Mouse (Mus musculus) midbrain, embryonic 14.5 days (tissue): ENCODE data around the gene Wnk4. TPM values are rescaled to one million over a fixed set of nuclear protein-coding genes. Genes with fewer than 3 reads are reported as not detected.

Experiments used
- ATAC-seq: fragments of 200-750 bp; cut with Nextera tagmentation; 2 replicates; pipeline ENCODE4 v1.8.0; 2017; ENCODE audit warnings: moderate number of reproducible peaks, moderate library complexity; ENCODE audit not compliant: low FRiP score, low TSS enrichment
- DNase-seq: peaks from one replicate; pipeline ENCODE4 v3.0.0-alpha.2; 2015
- H3K27ac ChIP-seq: fragments of 300-500 bp; sonication (generic); replicated peaks from 2 replicates; pipeline ENCODE4 v1.5.1; 2014; ENCODE audit warnings: mild to moderate bottlenecking, low read depth, low read length, moderate library complexity
- H3K27me3 ChIP-seq: fragments of 300-500 bp; sonication (generic); 2 replicates; pipeline ENCODE4 v1.6.1; 2014; ENCODE audit warnings: low read length, control low read depth, mixed read lengths; ENCODE audit not compliant: control insufficient read depth, insufficient read depth
- H3K36me3 ChIP-seq: fragments of 300-500 bp; sonication (generic); 2 replicates; pipeline ENCODE4 v1.6.1; 2014; ENCODE audit warnings: low read length, control low read depth; ENCODE audit not compliant: control insufficient read depth, insufficient read depth
- H3K4me1 ChIP-seq: fragments of 300-500 bp; sonication (generic); 2 replicates; pipeline ENCODE4 v1.6.1; 2014; ENCODE audit warnings: mild to moderate bottlenecking, antibody characterized with exemption, low read length, control low read depth; ENCODE audit not compliant: control insufficient read depth, insufficient read depth
- H3K4me2 ChIP-seq: fragments of 300-500 bp; sonication (generic); 2 replicates; pipeline ENCODE4 v1.6.1; 2014; ENCODE audit warnings: mild to moderate bottlenecking, low read length, moderate library complexity
- H3K4me3 ChIP-seq: fragments of 300-500 bp; sonication (generic); replicated peaks from 2 replicates; pipeline ENCODE4 v1.5.1; 2014; ENCODE audit warnings: low read depth, low read length
- H3K9ac ChIP-seq: fragments of 300-500 bp; sonication (generic); replicated peaks from 2 replicates; pipeline ENCODE4 v1.6.1; 2014; ENCODE audit warnings: mild to moderate bottlenecking, low read length, moderate library complexity
- H3K9me3 ChIP-seq: fragments of 300-500 bp; sonication (generic); 2 replicates; pipeline ENCODE4 v1.6.1; 2016; ENCODE audit warnings: low read length, control low read depth, mixed read lengths; ENCODE audit not compliant: control insufficient read depth
- WGBS: fragments of 180-500 bp; shearing (Covaris S2); extraction: QIAGEN DNeasy Blood & Tissue Kit; methylation state at CpG from one replicate; pipeline ENCODE4 v1.1.7; 2014; 5-methylcytosine and 5-hydroxymethylcytosine counted together
- polyA plus RNA-seq: library from polyadenylated mRNA; unstranded; fragments of >200 nt; fragmentation: Nextera tagmentation; extraction: Ambion mirVana; gene quantifications from 2 replicates; pipeline ENCODE4 v1.2.1, GENCODE M21; 2014

The Wnk4 gene
- polyA plus RNA-seq, 1 experiment from 2014 or later = 5.3 TPM

GRCm38 (mm10) chr11:101226065-101226701, 34.2 kb upstream of the Wnk4 start, which contains the start of gene Ezh1:
TSS of gene Ezh1 (minus strand) at chr11:101226463.
- Histone ChIP-seq H3K9ac (peak within 1 kb of the TSS; percentile 73), H3K9me3 (no peaks in the 10 kb centered on the region), H3K4me3 (peak within 1 kb of the TSS; percentile 81), H3K4me1 (no peaks in the 10 kb centered on the region), H3K36me3 (no peaks in the 10 kb centered on the region), H3K4me2 (peak within 1 kb of the TSS; percentile 92), H3K27me3 (no peaks in the 10 kb centered on the region), H3K27ac (0 out of 2 replicates have a peak within 1 kb of the TSS, but pooled peaks have one; percentile 41)
- peak; percentile 81; the same call in 1 of the 2 replicates for ATAC-seq
- DNase-seq = peak; percentile 92
- 1% methylated on average over 55 of the region's 56 CpGs for WGBS

GRCm38 (mm10) chr11:101229361-101229900, 30.9 kb upstream of the Wnk4 start:
- Histone ChIP-seq H3K9me3 (no peaks in the 10 kb centered on the region), H3K27me3 (no peaks in the 10 kb centered on the region), H3K4me2 (no peak overlapping the region), H3K36me3 (no peaks in the 10 kb centered on the region), H3K4me1 (no peaks in the 10 kb centered on the region), H3K9ac (no peak overlapping the region), H3K4me3 (no peak overlapping the region), H3K27ac (no peak overlapping the region)
- 24% methylated on average over 8 of the region's 8 CpGs for WGBS
- DNase-seq (no peak), ATAC-seq (no peak)

GRCm38 (mm10) chr11:101230061-101230511, 30.3 kb upstream of the Wnk4 start:
- ATAC-seq = no peak
- no peak overlapping the region for H3K9ac ChIP-seq
- no peak for DNase-seq
- no peak overlapping the region for H3K4me2 ChIP-seq
- no peaks in the 10 kb centered on the region for H3K36me3 ChIP-seq
- H3K27me3 ChIP-seq = no peaks in the 10 kb centered on the region
- H3K9me3 ChIP-seq = no peaks in the 10 kb centered on the region
- no peaks in the 10 kb centered on the region for H3K4me1 ChIP-seq
- no peak overlapping the region for H3K27ac ChIP-seq
- WGBS = 39% methylated on average over 2 of the region's 2 CpGs
- no peak overlapping the region for H3K4me3 ChIP-seq

- H3K36me3 ChIP-seq = no peaks in the 10 kb centered on the region
- no peak overlapping the region for H3K4me3 ChIP-seq
- DNase-seq (no peak), ATAC-seq (no peak)
- H3K4me1 ChIP-seq = no peaks in the 10 kb centered on the region
- H3K9me3 ChIP-seq = no peaks in the 10 kb centered on the region
- no peak overlapping the region for H3K9ac ChIP-seq
- no peaks in the 10 kb centered on the region for H3K27me3 ChIP-seq
- 16% methylated on average over 5 of the region's 5 CpGs for WGBS
- no peak overlapping the region for H3K27ac ChIP-seq
- H3K4me2 ChIP-seq = no peak overlapping the region
These were observed 29.8 kb upstream of the Wnk4 start for GRCm38 (mm10) chr11:101230526-101230925.

GRCm38 (mm10) chr11:101230991-101231871, 29.1 kb upstream of the Wnk4 start:
- Histone ChIP-seq H3K9me3 (no peaks in the 10 kb centered on the region), H3K4me1 (no peaks in the 10 kb centered on the region), H3K27ac (0 out of 2 replicates have a peak overlapping the region, but pooled peaks have one; percentile 20), H3K27me3 (no peaks in the 10 kb centered on the region), H3K36me3 (no peaks in the 10 kb centered on the region), H3K9ac (no peak overlapping the region), H3K4me2 (no peak overlapping the region), H3K4me3 (no peak overlapping the region)
- DNase-seq (no peak), ATAC-seq (no peak)
- 13% methylated on average over 18 of the region's 18 CpGs for WGBS

GRCm38 (mm10) chr11:101232010-101232839, 28.1 kb upstream of the Wnk4 start:
- no peak overlapping the region for H3K9ac ChIP-seq
- no peaks in the 10 kb centered on the region for H3K27me3 ChIP-seq
- H3K27ac ChIP-seq = no peak overlapping the region
- no peaks in the 10 kb centered on the region for H3K36me3 ChIP-seq
- DNase-seq (no peak), ATAC-seq (no peak)
- no peak overlapping the region for H3K4me3 ChIP-seq
- H3K9me3 ChIP-seq = no peaks in the 10 kb centered on the region
- H3K4me2 ChIP-seq = no peak overlapping the region
- H3K4me1 ChIP-seq = no peaks in the 10 kb centered on the region
- 60% methylated on average over 6 of the region's 6 CpGs for WGBS

- H3K4me3 ChIP-seq = no peak overlapping the region
- H3K4me2 ChIP-seq = no peak overlapping the region
- H3K36me3 ChIP-seq = no peaks in the 10 kb centered on the region
- 96% methylated on average over 1 of the region's 1 CpGs for WGBS
- no peak overlapping the region for H3K27ac ChIP-seq
- ATAC-seq (no peak), DNase-seq (no peak)
- no peaks in the 10 kb centered on the region for H3K27me3 ChIP-seq
- H3K4me1 ChIP-seq = no peaks in the 10 kb centered on the region
- H3K9ac ChIP-seq = no peak overlapping the region
- H3K9me3 ChIP-seq = no peaks in the 10 kb centered on the region
These were observed 27.1 kb upstream of the Wnk4 start for GRCm38 (mm10) chr11:101233240-101233639.

GRCm38 (mm10) chr11:101234124-101234523, 26.2 kb upstream of the Wnk4 start:
- H3K27ac ChIP-seq = no peak overlapping the region
- H3K36me3 ChIP-seq = no peaks in the 10 kb centered on the region
- no peaks in the 10 kb centered on the region for H3K9me3 ChIP-seq
- no peaks in the 10 kb centered on the region for H3K4me1 ChIP-seq
- H3K27me3 ChIP-seq = no peaks in the 10 kb centered on the region
- no peak overlapping the region for H3K4me2 ChIP-seq
- no peak for ATAC-seq
- DNase-seq = no peak
- no peak overlapping the region for H3K4me3 ChIP-seq
- H3K9ac ChIP-seq = no peak overlapping the region
